Mouse (Mus musculus): Measurements from ENCODE around the gene Ppp1r12b. TPM values are rescaled to one million over a fixed set of nuclear protein-coding genes. Genes with fewer than 3 reads are reported as not detected.

The Ppp1r12b gene
- polyA plus RNA-seq, 1 experiment from 2014 or later: 4.8 TPM

DNA sequence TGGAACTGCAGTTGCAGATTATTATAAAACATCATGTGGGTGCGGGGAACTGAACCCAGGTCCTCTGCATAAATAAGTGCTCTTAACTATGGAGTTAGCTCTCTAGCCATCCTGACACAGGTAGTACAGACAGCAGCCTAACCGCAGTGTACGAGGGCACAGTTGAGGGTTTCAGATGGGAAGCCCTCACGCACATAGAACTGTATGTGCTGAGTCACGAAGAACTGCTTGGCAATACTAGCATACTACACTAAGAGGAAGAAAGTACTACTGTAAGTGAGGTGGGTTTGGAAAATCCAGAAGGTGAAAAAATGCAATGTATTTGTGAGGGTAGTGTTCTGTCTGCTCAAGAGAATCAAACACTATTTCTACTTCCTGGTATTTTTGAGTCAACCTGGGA is 185.4 kb downstream of the Ppp1r12b start:
- H3K27me3 ChIP-seq (replicated peaks): no peaks in the 10 kb centered on the region
- no peak overlapping the region for H3K9ac ChIP-seq
- 85% methylated on average over 5 of the region's 5 CpGs for WGBS (ENCODE audit: insufficient replicate concordance)
- H3K4me2 ChIP-seq: no peak overlapping the region
- H3K36me3 ChIP-seq: peaks cover 12% of the 10 kb centered on the region; the same call in 1 of the 2 replicates
- H3K27ac ChIP-seq: no peak overlapping the region
- ATAC-seq: no peak
- peaks cover 5% of the 10 kb centered on the region; the same call in 1 of the 2 replicates for H3K4me1 ChIP-seq
- no peak overlapping the region for H3K4me3 ChIP-seq
- no peaks in the 10 kb centered on the region for H3K9me3 ChIP-seq (replicated peaks)

DNA sequence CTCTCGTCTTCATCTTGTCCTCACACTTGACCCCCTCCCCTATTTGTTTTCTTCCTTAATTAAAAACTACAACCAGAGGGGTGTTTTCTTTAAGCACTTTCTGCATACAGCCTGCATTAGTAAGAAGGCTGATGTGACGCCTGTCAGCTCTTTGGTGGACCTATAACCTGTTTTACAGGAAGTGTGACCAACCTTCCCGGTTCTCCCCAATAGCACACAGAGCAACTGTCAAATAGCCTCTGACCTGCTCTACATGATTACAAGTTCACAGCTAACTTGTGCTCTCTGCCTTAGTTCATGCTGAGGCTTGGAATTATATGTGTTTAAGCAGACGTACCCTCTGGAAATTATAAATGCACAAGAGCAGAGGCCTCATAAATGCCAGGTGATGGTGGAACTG is 189.3 kb downstream of the Ppp1r12b start:
- Histone ChIP-seq H3K4me1 (peaks cover 16% of the 10 kb centered on the region), H3K36me3 (peaks cover 1% of the 10 kb centered on the region; the same call in 1 of the 2 replicates), H3K4me2 (no peak overlapping the region), H3K27ac (no peak overlapping the region), H3K27me3 (replicated peaks) (no peaks in the 10 kb centered on the region), H3K4me3 (no peak overlapping the region), H3K9ac (no peak overlapping the region), H3K9me3 (replicated peaks) (no peaks in the 10 kb centered on the region)
- no peak for ATAC-seq
- 73% methylated on average over 4 of the region's 4 CpGs for WGBS (ENCODE audit: insufficient replicate concordance)

DNA sequence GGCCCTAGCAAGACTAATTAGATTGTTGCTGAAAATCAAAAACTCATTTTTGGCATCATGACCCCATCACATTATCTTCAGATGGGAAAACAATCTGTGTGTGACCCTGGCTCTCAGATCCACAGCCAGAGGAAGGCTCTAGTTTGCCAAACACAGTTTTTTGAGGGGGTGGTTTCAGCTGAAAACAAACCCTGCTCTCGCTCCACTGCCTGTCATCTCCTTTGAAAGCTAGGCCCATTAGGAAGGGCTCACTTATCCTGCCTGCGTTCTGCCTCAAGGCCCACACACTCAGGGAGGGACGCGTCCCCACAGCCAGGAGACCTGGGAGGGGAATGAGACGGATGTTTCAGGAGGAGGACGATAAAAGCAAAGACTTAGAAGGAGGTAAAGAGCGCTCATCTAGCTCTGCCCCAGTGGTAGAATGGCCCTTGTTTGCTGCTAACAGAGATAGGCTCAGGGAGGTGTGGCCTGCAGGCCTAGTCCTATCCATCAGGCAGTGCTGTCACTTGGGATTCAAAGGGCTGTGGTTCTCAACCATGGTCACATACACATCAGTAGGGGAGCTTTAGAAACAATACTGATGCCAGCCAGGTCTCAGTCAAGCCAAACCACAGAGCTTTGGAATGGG is 190.8 kb downstream of the Ppp1r12b start:
- H3K27me3 ChIP-seq (replicated peaks): no peaks in the 10 kb centered on the region
- no peak overlapping the region for H3K9ac ChIP-seq
- ATAC-seq: no peak
- H3K4me1 ChIP-seq: peaks cover 16% of the 10 kb centered on the region
- no peaks in the 10 kb centered on the region; the same call in 1 of the 2 replicates for H3K36me3 ChIP-seq
- H3K4me2 ChIP-seq: no peak overlapping the region
- no peak overlapping the region for H3K27ac ChIP-seq
- no peak overlapping the region for H3K4me3 ChIP-seq
- H3K9me3 ChIP-seq (replicated peaks): no peaks in the 10 kb centered on the region
- 84% methylated on average over 7 of the region's 7 CpGs for WGBS (ENCODE audit: insufficient replicate concordance)

DNA sequence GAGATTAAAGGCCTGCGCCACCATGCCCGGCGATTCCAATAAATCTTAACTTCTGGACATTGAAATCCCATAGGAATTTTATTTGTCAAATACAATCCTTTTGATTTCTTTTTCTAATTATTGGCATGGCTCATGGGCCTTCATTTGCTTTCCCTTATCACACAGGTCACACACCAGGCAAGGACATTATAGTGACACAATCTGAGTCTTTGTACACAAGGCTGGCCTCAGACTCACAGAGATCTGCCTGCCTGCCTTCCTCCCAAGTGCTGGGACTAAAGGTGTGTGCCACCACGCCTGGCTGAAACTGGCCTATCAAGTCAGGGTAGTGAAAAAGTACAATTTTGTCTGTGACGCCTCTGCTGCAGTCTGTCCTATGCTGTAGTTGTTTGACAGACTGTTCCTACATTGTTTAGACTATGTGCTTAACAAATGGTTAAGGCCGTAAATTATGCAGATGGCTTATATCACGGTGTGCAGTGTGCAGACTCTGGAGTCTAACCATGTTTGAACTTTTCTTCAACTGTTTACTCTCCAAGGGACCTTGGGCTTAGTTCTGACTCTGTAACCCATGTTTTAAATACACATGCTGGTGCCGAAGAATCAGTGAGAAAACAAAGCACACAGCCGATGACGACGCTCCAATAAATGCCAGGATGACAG is 191.8 kb downstream of the Ppp1r12b start:
- H3K36me3 ChIP-seq: no peaks in the 10 kb centered on the region; the same call in 1 of the 2 replicates
- no peak overlapping the region for H3K4me2 ChIP-seq
- ATAC-seq: no peak
- peaks cover 16% of the 10 kb centered on the region for H3K4me1 ChIP-seq
- no peaks in the 10 kb centered on the region for H3K27me3 ChIP-seq (replicated peaks)
- no peak overlapping the region for H3K9ac ChIP-seq
- no peak overlapping the region for H3K4me3 ChIP-seq
- no peaks in the 10 kb centered on the region for H3K9me3 ChIP-seq (replicated peaks)
- WGBS (ENCODE audit: insufficient replicate concordance): 79% methylated on average over 11 of the region's 11 CpGs
- H3K27ac ChIP-seq: no peak overlapping the region

DNA sequence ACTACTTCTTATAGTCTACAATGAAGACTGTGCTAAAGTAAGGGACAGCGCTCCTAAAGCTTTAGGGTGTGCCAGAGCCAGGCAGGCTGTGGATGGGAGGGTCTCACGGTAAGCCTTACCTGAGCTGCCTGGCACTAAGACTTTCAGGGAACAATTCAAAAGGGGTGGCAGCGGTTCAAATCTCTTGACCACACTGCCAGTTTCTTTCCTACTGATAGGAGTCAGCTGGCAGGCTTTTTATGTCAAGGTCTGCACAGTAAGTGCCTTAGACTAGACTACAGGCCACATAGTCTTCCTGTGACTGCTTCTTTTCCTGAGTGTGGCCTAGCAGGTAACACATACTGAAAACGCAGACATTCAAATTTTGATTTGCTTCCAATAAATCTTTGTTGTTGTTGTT is 192.5 kb downstream of the Ppp1r12b start:
- Histone ChIP-seq H3K36me3 (no peaks in the 10 kb centered on the region; the same call in 1 of the 2 replicates), H3K4me1 (peaks cover 16% of the 10 kb centered on the region), H3K9ac (no peak overlapping the region), H3K27me3 (replicated peaks) (no peaks in the 10 kb centered on the region), H3K4me3 (no peak overlapping the region), H3K27ac (no peak overlapping the region), H3K9me3 (replicated peaks) (no peaks in the 10 kb centered on the region), H3K4me2 (no peak overlapping the region)
- no peak for ATAC-seq
- WGBS (ENCODE audit: insufficient replicate concordance): 78% methylated on average over 4 of the region's 4 CpGs

DNA sequence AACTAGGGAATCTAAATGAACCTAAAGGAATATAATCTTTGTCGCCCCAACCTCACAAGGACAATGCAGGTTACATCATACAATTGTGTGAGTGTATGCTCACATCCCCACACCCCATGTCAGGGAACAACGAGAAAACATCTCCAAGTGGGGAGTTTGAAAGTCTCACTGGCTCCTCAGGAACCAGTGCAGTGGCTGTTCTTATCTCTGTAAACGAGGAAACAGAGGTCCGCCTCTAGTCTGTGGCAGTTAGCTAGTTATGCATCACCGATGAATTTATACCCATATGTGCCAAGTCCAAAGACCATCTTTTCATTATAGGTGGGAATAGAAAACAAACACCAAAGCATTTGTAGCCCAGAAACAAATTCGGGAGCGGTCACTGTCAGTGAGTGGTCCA is 194.2 kb downstream of the Ppp1r12b start:
- Histone ChIP-seq H3K9me3 (replicated peaks) (no peaks in the 10 kb centered on the region), H3K4me3 (no peak overlapping the region), H3K27ac (no peak overlapping the region), H3K4me1 (peaks cover 16% of the 10 kb centered on the region), H3K27me3 (replicated peaks) (no peaks in the 10 kb centered on the region), H3K9ac (no peak overlapping the region), H3K4me2 (no peak overlapping the region), H3K36me3 (no peaks in the 10 kb centered on the region; the same call in 1 of the 2 replicates)
- ATAC-seq: no peak
- WGBS (ENCODE audit: insufficient replicate concordance): 56% methylated on average over 7 of the region's 7 CpGs

DNA sequence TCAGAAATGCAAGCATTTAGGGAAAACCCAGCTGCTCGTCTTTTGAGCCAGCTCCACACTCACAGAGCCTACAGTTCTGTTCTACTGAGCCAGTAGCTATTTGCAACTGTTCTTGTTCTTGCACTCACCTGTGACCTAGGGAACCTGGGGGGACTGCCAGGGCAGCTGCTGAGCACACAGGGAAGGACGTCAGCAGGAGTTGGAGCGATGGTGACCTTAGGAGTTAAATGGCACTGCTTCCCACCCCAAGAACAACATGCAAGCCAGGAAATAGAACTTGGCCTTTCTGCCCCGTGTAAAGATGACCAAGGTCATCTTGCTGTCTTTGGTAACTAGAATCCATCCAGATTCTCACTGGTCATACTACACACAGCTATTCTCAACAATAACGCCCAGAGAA is 195.1 kb downstream of the Ppp1r12b start:
- ATAC-seq: no peak
- Histone ChIP-seq H3K27me3 (replicated peaks) (no peaks in the 10 kb centered on the region), H3K27ac (no peak overlapping the region), H3K9ac (no peak overlapping the region), H3K4me3 (no peak overlapping the region), H3K9me3 (replicated peaks) (no peaks in the 10 kb centered on the region), H3K4me2 (no peak overlapping the region), H3K4me1 (peaks cover 16% of the 10 kb centered on the region), H3K36me3 (no peaks in the 10 kb centered on the region; the same call in 1 of the 2 replicates)
- 69% methylated on average over 5 of the region's 5 CpGs for WGBS (ENCODE audit: insufficient replicate concordance)

DNA sequence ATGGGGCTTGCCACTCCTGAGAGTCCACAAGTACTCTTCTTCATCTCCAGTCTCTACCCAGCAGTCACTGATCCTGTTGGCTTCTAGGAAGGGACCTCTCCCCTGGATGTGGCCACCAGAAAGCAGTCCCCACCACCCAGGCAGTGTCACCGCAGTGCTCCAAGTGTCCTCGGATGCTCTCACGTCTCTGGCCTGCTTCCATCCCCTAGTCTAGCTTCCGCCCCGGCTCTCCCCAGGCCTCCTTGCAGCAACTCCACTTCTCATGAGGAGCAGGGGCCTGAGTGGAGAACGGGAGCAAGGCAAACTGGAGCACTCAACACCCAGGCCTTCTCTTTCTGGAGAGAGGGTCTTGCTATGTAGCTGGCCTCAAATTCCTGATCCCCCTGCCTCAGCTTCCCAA is 196.6 kb downstream of the Ppp1r12b start:
- 0 out of 2 replicates have a peak, but pooled peaks cover 3% of the 10 kb centered on the region for H3K4me1 ChIP-seq
- 87% methylated on average over 6 of the region's 6 CpGs for WGBS (ENCODE audit: insufficient replicate concordance)
- no peaks in the 10 kb centered on the region; the same call in 1 of the 2 replicates for H3K36me3 ChIP-seq
- H3K27ac ChIP-seq: no peak overlapping the region
- no peak overlapping the region for H3K4me3 ChIP-seq
- no peaks in the 10 kb centered on the region for H3K9me3 ChIP-seq (replicated peaks)
- no peak overlapping the region for H3K4me2 ChIP-seq
- no peaks in the 10 kb centered on the region for H3K27me3 ChIP-seq (replicated peaks)
- H3K9ac ChIP-seq: no peak overlapping the region
- no peak for ATAC-seq

DNA sequence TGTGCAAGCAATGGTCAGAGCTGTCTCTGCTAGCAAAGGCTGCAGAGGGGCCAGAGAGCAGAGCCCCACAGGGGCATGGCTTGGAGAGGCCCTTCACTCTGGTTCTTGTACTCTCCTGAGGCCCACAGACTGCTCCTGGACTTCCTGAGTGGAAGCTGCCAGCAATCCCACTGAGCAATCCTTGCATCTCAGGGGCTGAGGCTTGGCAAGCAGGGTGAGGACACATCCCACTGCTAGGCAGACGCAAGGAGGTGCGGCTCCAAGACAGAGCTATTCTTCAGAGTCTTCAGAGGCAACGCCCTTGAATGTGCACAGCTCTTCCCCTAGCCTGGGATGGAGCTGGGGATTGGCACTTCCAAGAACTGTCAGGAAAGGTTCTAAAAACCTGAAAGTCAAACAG is 198.5 kb downstream of the Ppp1r12b start:
- Histone ChIP-seq H3K4me1 (peaks cover 2% of the 10 kb centered on the region; the same call in 1 of the 2 replicates), H3K36me3 (no peaks in the 10 kb centered on the region; the same call in 1 of the 2 replicates), H3K9me3 (replicated peaks) (no peaks in the 10 kb centered on the region), H3K4me3 (no peak overlapping the region), H3K4me2 (no peak overlapping the region), H3K9ac (no peak overlapping the region), H3K27me3 (replicated peaks) (no peaks in the 10 kb centered on the region), H3K27ac (no peak overlapping the region)
- ATAC-seq: no peak
- WGBS (ENCODE audit: insufficient replicate concordance): 87% methylated on average over 3 of the region's 3 CpGs

DNA sequence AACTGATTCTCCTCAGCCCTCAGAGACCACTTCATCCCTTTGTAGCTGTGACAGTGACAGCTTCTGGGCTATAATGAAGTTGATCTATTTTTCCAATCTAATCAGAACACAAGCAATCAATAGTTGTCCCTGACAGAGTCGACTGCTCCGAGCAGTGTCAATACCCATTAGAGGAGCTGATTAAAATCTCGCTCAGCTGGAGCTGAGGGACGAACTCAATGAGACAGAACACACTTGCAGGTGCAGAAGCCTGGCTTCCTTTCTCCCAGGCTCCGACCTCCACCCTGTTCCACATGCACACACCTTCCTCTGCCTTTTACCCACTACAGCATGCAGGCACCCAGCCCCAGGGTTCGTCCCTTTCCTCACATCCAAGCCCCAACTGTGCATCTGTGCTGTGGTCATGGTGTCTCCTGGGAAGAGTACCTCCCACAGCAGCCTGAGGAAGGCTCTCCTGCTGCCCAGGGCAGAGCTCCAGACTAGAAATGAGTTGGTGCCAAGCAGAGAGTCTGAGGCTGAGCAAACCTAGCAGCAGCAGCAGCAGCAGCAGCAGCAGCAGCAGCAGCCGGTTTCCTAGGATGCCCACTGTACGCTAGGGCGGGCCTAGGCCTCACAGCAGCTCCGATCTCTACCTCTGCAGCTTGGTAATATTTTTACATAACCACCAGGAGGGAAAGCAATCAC is 199.4 kb downstream of the Ppp1r12b start:
- no peak for ATAC-seq
- Histone ChIP-seq H3K9me3 (replicated peaks) (no peaks in the 10 kb centered on the region), H3K4me3 (no peak overlapping the region), H3K4me2 (no peak overlapping the region), H3K36me3 (no peaks in the 10 kb centered on the region; the same call in 1 of the 2 replicates), H3K9ac (no peak overlapping the region), H3K27me3 (replicated peaks) (0 out of 2 replicates have a peak, but pooled peaks cover 5% of the 10 kb centered on the region), H3K4me1 (peaks cover 2% of the 10 kb centered on the region; the same call in 1 of the 2 replicates), H3K27ac (no peak overlapping the region)
- 71% methylated on average over 10 of the region's 10 CpGs for WGBS (ENCODE audit: insufficient replicate concordance)

DNA sequence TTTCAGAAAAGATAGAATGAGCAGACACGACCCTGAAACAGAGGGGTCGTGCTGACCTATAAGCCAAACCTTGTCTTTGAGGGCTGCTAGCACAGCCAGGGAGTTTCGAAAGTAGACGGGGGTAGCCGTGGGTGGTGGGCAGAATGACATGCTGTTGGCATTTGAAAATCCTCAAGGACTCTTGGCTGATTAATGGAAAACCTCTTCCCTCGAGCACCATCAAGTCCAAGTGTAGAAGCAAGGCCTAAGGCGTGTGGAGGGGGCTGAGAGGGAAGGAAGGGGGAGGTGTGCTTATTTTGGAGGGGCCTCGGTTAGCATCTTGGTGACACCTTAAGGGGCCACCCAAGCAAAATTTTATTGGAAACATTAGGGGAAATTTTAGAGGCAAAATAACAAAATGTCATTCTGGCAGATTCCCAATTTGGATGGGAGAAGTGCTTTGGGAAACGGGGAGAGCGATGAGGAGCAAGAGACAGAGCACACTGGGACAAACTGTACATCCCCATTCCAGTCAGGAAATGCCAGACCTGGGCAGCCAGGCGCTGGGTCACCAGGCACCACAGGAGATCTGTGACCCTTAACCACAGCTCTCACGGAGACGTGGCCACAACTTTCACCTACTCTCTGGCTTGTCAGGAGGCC is 200.1 kb downstream of the Ppp1r12b start:
- H3K27ac ChIP-seq: no peak overlapping the region

More for the DNA sequence above, 200.1 kb downstream of the Ppp1r12b start:
- no peak overlapping the region for H3K9ac ChIP-seq
- no peaks in the 10 kb centered on the region for H3K9me3 ChIP-seq (replicated peaks)
- ATAC-seq: no peak
- no peak overlapping the region for H3K4me3 ChIP-seq
- peaks cover 2% of the 10 kb centered on the region; the same call in 1 of the 2 replicates for H3K4me1 ChIP-seq
- WGBS (ENCODE audit: insufficient replicate concordance): 64% methylated on average over 13 of the region's 13 CpGs
- H3K36me3 ChIP-seq: no peaks in the 10 kb centered on the region; the same call in 1 of the 2 replicates
- H3K27me3 ChIP-seq (replicated peaks): 0 out of 2 replicates have a peak, but pooled peaks cover 5% of the 10 kb centered on the region
- no peak overlapping the region for H3K4me2 ChIP-seq
